Mouse (Mus musculus) c-Kit-positive CD71-positive TER-119-positive erythroid progenitor cells, embryonic 14.5 days (primary cell): ENCODE measurements around the gene Nt5c3b.

Source experiments
- DNase-seq: peaks from one replicate; pipeline ENCODE4 v3.0.0-alpha.2; 2013; ENCODE audit warnings: low spot score

Gene Nt5c3b

GRCm38 (mm10) chr11:100399320-100399719 lies 42.3 kb downstream of the Nt5c3b start:
- no peak for DNase-seq

- no peak for DNase-seq
Observed at GRCm38 (mm10) chr11:100398517-100398916, 43.1 kb downstream of the Nt5c3b start.

GRCm38 (mm10) chr11:100397600-100398389 lies 43.8 kb downstream of the Nt5c3b start, which contains the start of gene Jup:
TSS of gene Jup (minus strand) at chr11:100397763.
- DNase-seq: peak; percentile 79

- DNase-seq: no peak
Observed at GRCm38 (mm10) chr11:100396886-100397599, 44.6 kb downstream of the Nt5c3b start.

- no peak for DNase-seq
Observed at GRCm38 (mm10) chr11:100395861-100396631, 45.6 kb downstream of the Nt5c3b start.

- no peak for DNase-seq
Observed at GRCm38 (mm10) chr11:100395200-100395599, 46.4 kb downstream of the Nt5c3b start.

- DNase-seq: no peak
Observed at GRCm38 (mm10) chr11:100394353-100395074, 47.1 kb downstream of the Nt5c3b start.

GRCm38 (mm10) chr11:100393733-100394132 lies 47.9 kb downstream of the Nt5c3b start:
- no peak for DNase-seq

- DNase-seq: no peak
Observed at GRCm38 (mm10) chr11:100392958-100393357, 48.6 kb downstream of the Nt5c3b start.

- DNase-seq: no peak
Observed at GRCm38 (mm10) chr11:100391884-100392345, 49.7 kb downstream of the Nt5c3b start.

GRCm38 (mm10) chr11:100391081-100391883 lies 50.3 kb downstream of the Nt5c3b start:
- DNase-seq: no peak

- no peak for DNase-seq
Observed at GRCm38 (mm10) chr11:100389931-100390445, 51.6 kb downstream of the Nt5c3b start.

- no peak for DNase-seq
Observed at GRCm38 (mm10) chr11:100388588-100388987, 53.0 kb downstream of the Nt5c3b start.

- DNase-seq: no peak
Observed at GRCm38 (mm10) chr11:100387589-100388375, 53.8 kb downstream of the Nt5c3b start.

- no peak for DNase-seq
Observed at GRCm38 (mm10) chr11:100387111-100387510, 54.5 kb downstream of the Nt5c3b start.

GRCm38 (mm10) chr11:100386586-100386985 lies 55.0 kb downstream of the Nt5c3b start:
- DNase-seq: no peak

GRCm38 (mm10) chr11:100385016-100385415 lies 56.6 kb downstream of the Nt5c3b start:
- no peak for DNase-seq

GRCm38 (mm10) chr11:100382682-100383081 lies 58.9 kb downstream of the Nt5c3b start:
- no peak for DNase-seq

GRCm38 (mm10) chr11:100379311-100379710 lies 62.3 kb downstream of the Nt5c3b start:
- no peak for DNase-seq

GRCm38 (mm10) chr11:100378446-100378845 lies 63.2 kb downstream of the Nt5c3b start:
- no peak for DNase-seq
